In the genomic region with DNA sequence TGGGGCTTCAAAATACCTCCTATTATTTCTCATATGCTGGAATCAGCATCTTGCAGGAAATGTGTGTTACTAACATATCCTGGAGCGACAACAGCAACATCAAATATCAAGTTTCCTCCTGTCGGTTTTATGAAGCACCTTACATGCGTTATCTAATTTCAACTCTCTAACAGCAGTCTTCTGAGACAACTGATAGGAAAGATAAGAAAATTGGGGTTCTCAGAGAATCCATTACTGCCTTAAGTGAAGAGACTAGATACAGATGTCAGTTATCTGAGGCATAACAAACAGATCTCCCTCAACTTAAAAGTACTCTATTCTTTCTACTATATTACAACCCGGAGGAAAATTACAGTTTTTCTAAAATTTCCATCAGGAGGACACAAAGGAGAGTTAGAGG, we compare ENCODE assay signal across 19 mouse cellular contexts.
"Had no signal": no experiment of that assay in that cellular context is flagged by ENCODE, and none has a peak within 500 bp of the region (broad histone marks: within the 10 kb centered on the region; RNA-seq: fewer than 3 reads in every experiment).

No protein-coding gene starts in this region.

- H3K27ac ChIP-seq: layer of hippocampus, adult 2 months; left cerebral cortex, adult 2 months; lung, embryonic 15.5 days; midbrain, embryonic 12.5 days; midbrain, embryonic 15.5 days; neural tube, embryonic 12.5 days; neural tube, embryonic 15.5 days had no signal

- H3K9me3 ChIP-seq: lung, embryonic 15.5 days; midbrain, embryonic 12.5 days; midbrain, embryonic 15.5 days; neural tube, embryonic 12.5 days; neural tube, embryonic 15.5 days had no signal

- H3K4me2 ChIP-seq: lung, embryonic 15.5 days; midbrain, embryonic 12.5 days; midbrain, embryonic 15.5 days; neural tube, embryonic 12.5 days; neural tube, embryonic 15.5 days had no signal

- H3K4me1 ChIP-seq: lung, embryonic 15.5 days; midbrain, embryonic 12.5 days; midbrain, embryonic 15.5 days; neural tube, embryonic 12.5 days; neural tube, embryonic 15.5 days had no signal

- H3K4me3 ChIP-seq: layer of hippocampus, adult 2 months; left cerebral cortex, adult 2 months; lung, embryonic 15.5 days; midbrain, embryonic 12.5 days; midbrain, embryonic 15.5 days; neural tube, embryonic 12.5 days; neural tube, embryonic 15.5 days had no signal

- DNase-seq: kidney, adult 18-20 months; kidney, adult 9 months; kidney, postnatal 25 days; layer of hippocampus, adult 9-11 months; layer of hippocampus, postnatal 36 days; lung, adult 18-20 months; lung, postnatal 10 days; lung, postnatal 36 days; right cerebral cortex, postnatal 25 days; thymus, adult 18-20 months; thymus, postnatal 36 days had no signal

- H3K27me3 ChIP-seq: lung, embryonic 15.5 days; midbrain, embryonic 12.5 days; midbrain, embryonic 15.5 days; neural tube, embryonic 12.5 days; neural tube, embryonic 15.5 days had no signal

- ATAC-seq: intestine, embryonic 16.5 days; midbrain, embryonic 15.5 days had no signal

- H3K36me3 ChIP-seq: lung, embryonic 15.5 days; midbrain, embryonic 12.5 days; midbrain, embryonic 15.5 days; neural tube, embryonic 12.5 days; neural tube, embryonic 15.5 days had no signal

- H3K9ac ChIP-seq: lung, embryonic 15.5 days; midbrain, embryonic 12.5 days; midbrain, embryonic 15.5 days; neural tube, embryonic 12.5 days; neural tube, embryonic 15.5 days had no signal
